2 mouse cellular contexts compared by ENCODE assay signal in genomic region chr13:34394305-34394704, GRCm38 (mm10).
DNase-seq lines count a peak whose midpoint lies in the region.

No protein-coding gene starts in this region.

- peak; percentile 16 for DNase-seq in 3134 (ENCODE audit: extremely low read depth, insufficient read length, low spot score)
- DNase-seq in heart, adult 11 months = peak; percentile 67
